Mouse (Mus musculus) E14TG2a.4 (cell line): ENCODE measurements around the gene Gm20538.
A peak's percentile ranks its signal among the peaks of the same experiment; 100 is the strongest.

ENCODE experiments used
- H3K27me3 ChIP-seq: 2 replicates; pipeline ENCODE4 v1.6.1; 2014; ENCODE audit warnings: low read length, control low read depth; ENCODE audit not compliant: insufficient read depth
- H3K36me3 ChIP-seq: 2 replicates; pipeline ENCODE4 v1.6.1; 2014; ENCODE audit warnings: low read length, control low read depth; ENCODE audit not compliant: insufficient read depth
- H3K4me1 ChIP-seq: replicated peaks from 2 replicates; pipeline ENCODE4 v1.6.1; 2014; ENCODE audit warnings: low read depth, low read length, control low read depth
- H3K4me3 ChIP-seq: replicated peaks from 2 replicates; pipeline ENCODE4 v1.5.1; 2014; ENCODE audit warnings: mild to moderate bottlenecking, low read length
- H3K9me3 ChIP-seq: 2 replicates; pipeline ENCODE4 v1.6.1; 2014; ENCODE audit warnings: low read length, control low read depth
- CTCF ChIP-seq: conservative IDR thresholded peaks from 2 replicates; pipeline ENCODE4 v1.5.1; 2014; ENCODE audit warnings: low read length
- NANOG ChIP-seq: IDR thresholded peaks from 2 replicates; pipeline ENCODE4 v1.6.1; 2014; ENCODE audit warnings: borderline replicate concordance, low read length, mixed read lengths
- POU5F1 ChIP-seq: IDR thresholded peaks from 2 replicates; pipeline ENCODE4 v1.6.1; 2014; ENCODE audit warnings: low read length, borderline replicate concordance

Gene Gm20538

DNA sequence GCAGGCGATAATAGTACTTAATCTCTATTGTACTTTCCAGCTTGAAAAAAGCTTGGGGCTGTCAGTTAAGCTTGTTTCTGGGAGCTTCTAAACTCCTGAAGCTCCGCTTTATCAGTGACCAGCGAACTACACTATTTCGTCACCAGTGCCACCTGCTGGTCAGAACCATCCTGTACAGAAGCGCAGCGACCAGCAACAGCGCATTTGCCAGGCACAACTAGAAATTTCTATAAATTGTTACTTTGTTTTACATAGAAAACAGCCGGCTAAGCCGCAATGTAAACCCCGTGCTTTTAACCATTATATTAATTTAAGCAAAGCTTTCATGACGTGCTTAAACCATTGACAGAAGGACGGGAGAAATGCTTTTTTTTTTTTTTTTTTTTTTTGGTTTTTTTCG is 7.9 kb downstream of the Gm20538 start:
- peaks cover 11% of the 10 kb centered on the region; the same call in 1 of the 2 replicates for H3K9me3 ChIP-seq
- H3K36me3 ChIP-seq: peaks cover 23% of the 10 kb centered on the region
- peaks cover 22% of the 10 kb centered on the region for H3K4me1 ChIP-seq
- TF ChIP-seq CTCF (peak; percentile 56), NANOG (no peak)
- H3K4me3 ChIP-seq: peak overlapping the region; percentile 87
- H3K27me3 ChIP-seq: peaks cover 14% of the 10 kb centered on the region

DNA sequence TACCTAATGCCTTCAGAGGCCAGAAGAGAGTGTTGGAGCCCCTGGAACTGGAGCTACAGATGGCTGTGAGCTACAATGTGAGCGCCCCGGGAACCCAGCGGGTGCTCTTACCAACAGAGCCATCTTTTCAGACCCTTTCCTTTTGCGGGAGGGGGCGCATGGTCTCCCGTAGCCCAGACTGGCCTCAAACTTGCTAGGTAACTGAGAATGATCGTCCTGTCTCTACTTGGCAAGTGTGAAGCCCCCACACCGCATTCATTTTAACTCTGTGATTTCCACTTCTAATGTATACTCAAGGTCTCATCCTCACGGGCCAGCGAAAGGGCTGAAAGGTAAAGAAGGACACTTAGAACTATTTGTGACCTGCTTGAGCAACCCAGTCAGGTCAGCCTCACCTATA is 8.3 kb downstream of the Gm20538 start:
- no peak for TF ChIP-seq NANOG
- no peak for TF ChIP-seq CTCF
- TF ChIP-seq POU5F1: no peak
- H3K4me3 ChIP-seq: no peak overlapping the region; the same call in 1 of the 2 replicates
- H3K27me3 ChIP-seq: peaks cover 14% of the 10 kb centered on the region
- H3K4me1 ChIP-seq: peaks cover 22% of the 10 kb centered on the region
- peaks cover 19% of the 10 kb centered on the region for H3K36me3 ChIP-seq
- peaks cover 11% of the 10 kb centered on the region; the same call in 1 of the 2 replicates for H3K9me3 ChIP-seq

DNA sequence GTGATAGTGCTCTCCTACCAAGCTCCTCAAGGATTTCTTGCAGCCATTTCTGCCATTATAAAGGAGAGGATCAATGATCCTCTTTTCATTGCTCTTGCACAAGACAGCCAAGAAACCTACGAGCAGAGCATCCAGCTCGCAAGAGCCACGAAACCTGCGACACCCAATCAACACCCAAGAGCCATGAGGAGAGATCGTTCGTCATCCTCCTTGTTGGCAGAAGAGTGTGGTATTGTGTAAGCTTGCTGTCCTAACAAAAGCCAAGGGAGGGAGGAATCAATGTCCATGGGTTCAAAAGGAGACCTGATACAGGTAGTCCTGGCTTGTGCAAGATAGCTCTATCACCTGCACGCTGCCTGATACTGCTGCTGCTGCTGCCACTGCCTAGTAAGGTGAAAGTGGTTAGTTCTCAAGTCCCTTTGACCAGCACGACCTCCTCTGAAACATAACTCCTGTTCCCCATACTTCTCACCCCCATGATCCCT is 9.9 kb downstream of the Gm20538 start:
- Histone ChIP-seq H3K9me3 (peaks cover 11% of the 10 kb centered on the region; the same call in 1 of the 2 replicates), H3K27me3 (peaks cover 14% of the 10 kb centered on the region), H3K4me3 (no peak overlapping the region), H3K36me3 (peaks cover 2% of the 10 kb centered on the region), H3K4me1 (peaks cover 21% of the 10 kb centered on the region)
- TF ChIP-seq CTCF: no peak
- no peak for TF ChIP-seq NANOG
- TF ChIP-seq POU5F1: no peak

DNA sequence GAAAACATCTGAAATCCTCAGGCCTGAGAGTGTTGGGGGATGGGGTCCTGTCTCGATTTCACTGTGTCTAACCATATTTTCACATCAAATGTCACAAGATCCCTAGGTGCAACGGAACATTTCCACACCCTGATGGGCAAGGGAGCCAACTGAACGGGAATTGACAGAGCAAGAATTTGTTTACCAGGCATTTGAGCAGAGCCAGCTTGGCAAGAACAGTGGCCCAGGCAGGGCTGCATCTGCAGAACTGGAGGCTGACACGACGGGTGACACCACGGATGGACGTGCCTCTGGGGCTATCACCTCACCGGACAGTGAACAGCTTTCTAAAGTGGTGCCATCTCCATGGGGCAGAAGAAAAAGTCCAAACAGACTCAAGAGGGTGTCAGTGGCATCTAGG is 15.2 kb downstream of the Gm20538 start:
- Histone ChIP-seq H3K4me1 (peaks cover under 1% of the 10 kb centered on the region), H3K27me3 (peaks cover 12% of the 10 kb centered on the region), H3K4me3 (no peak overlapping the region), H3K9me3 (peaks cover 11% of the 10 kb centered on the region; the same call in 1 of the 2 replicates), H3K36me3 (no peaks in the 10 kb centered on the region)
- TF ChIP-seq POU5F1: no peak
- no peak for TF ChIP-seq CTCF
- TF ChIP-seq NANOG: no peak

GRCm38 (mm10) chr19:44535376-44535775 is 17.3 kb downstream of the Gm20538 start:
- Histone ChIP-seq H3K4me1 (peaks cover 10% of the 10 kb centered on the region), H3K9me3 (peaks cover 4% of the 10 kb centered on the region; the same call in 1 of the 2 replicates), H3K27me3 (peaks cover 29% of the 10 kb centered on the region), H3K36me3 (no peaks in the 10 kb centered on the region), H3K4me3 (no peak overlapping the region)
- TF ChIP-seq CTCF (peak; percentile 7; the same call in 1 of the 2 replicates), POU5F1 (no peak), NANOG (no peak)

GRCm38 (mm10) chr19:44530018-44530417 is 22.6 kb downstream of the Gm20538 start:
- peaks cover 10% of the 10 kb centered on the region for H3K4me1 ChIP-seq

DNA sequence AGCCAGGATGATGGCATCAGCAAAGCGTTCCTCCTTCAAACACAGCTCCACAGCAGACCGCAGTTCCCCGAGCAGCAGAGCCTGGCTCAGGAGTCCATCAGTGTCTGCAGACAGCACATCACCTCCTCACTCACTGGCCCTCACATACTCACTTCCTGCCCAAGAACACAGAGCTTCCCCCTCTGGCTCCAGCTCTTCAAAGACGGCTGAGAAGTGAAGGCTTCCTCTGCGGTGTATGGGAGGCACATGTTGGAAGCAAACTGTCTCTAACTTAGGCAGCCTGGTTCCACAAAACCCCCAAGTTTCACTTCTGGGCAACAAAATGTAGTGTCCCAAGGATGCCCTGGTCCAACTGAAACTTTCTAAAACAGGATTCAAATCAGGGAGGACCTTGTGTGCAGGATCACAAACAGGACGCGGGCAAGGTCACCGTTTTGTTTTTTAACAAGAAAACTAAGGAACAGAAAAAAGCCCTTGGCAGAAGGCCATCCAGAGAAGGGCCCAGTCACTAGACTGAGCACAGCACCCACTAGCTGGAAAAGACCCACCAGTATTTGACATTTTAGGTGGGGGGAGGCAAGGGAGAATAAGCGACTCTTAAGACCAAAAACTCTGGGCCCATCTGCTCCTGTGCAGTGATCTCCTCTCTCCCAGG is 27.0 kb downstream of the Gm20538 start:
- H3K4me1 ChIP-seq: no peaks in the 10 kb centered on the region
- TF ChIP-seq CTCF (no peak), NANOG (no peak), POU5F1 (no peak)
- H3K9me3 ChIP-seq: no peaks in the 10 kb centered on the region
- no peaks in the 10 kb centered on the region for H3K36me3 ChIP-seq
- peaks cover 44% of the 10 kb centered on the region for H3K27me3 ChIP-seq
- no peak overlapping the region for H3K4me3 ChIP-seq

More at GRCm38 (mm10) chr19:44530018-44530417, 22.6 kb downstream of the Gm20538 start:
- no peaks in the 10 kb centered on the region for H3K36me3 ChIP-seq
- no peaks in the 10 kb centered on the region for H3K9me3 ChIP-seq
- TF ChIP-seq CTCF (no peak), NANOG (no peak), POU5F1 (no peak)
- H3K4me3 ChIP-seq: no peak overlapping the region
- peaks cover 47% of the 10 kb centered on the region for H3K27me3 ChIP-seq

DNA sequence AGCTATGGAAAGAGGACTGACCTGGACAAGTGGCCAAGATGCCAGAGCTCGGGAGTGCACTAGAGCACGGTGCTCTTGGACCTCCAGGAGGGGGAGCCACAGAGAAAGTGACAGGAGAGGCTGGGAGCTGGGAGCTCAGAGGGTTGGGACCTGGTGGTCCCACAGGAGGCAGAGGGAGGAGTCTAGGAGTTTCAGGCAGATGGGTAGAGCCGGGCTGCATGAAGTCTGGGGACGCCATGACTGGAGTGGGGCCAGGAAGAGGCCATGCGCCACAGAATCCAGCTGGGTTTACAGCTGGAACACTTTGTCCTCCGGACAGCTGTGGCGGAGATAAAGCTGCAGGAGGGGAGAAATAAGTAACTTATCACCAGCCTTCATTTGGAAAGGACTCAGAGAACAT is 33.5 kb downstream of the Gm20538 start:
- H3K36me3 ChIP-seq: no peaks in the 10 kb centered on the region
- no peak for TF ChIP-seq NANOG
- TF ChIP-seq CTCF: peak; percentile 30
- H3K9me3 ChIP-seq: peaks cover 11% of the 10 kb centered on the region
- H3K4me3 ChIP-seq: 0 out of 2 replicates have a peak overlapping the region, but pooled peaks have one; percentile 10
- peaks cover 44% of the 10 kb centered on the region for H3K4me1 ChIP-seq
- H3K27me3 ChIP-seq: peaks cover 55% of the 10 kb centered on the region

GRCm38 (mm10) chr19:44517996-44518768 is 34.4 kb downstream of the Gm20538 start:
- TF ChIP-seq CTCF: peak; percentile 73
- TF ChIP-seq NANOG: no peak
- peaks cover 45% of the 10 kb centered on the region for H3K4me1 ChIP-seq
- H3K4me3 ChIP-seq: peak overlapping the region; percentile 32; the same call in 1 of the 2 replicates
- peaks cover 56% of the 10 kb centered on the region for H3K27me3 ChIP-seq
- peaks cover 11% of the 10 kb centered on the region for H3K9me3 ChIP-seq
- H3K36me3 ChIP-seq: no peaks in the 10 kb centered on the region
